Mouse (Mus musculus) limb, embryonic 10.5 days (tissue): ENCODE results near the gene Acbd3. TPM values are rescaled to one million over a fixed set of nuclear protein-coding genes. Genes with fewer than 3 reads are reported as not detected.
A peak's percentile ranks its signal among the peaks of the same experiment; 100 is the strongest.

ENCODE experiments used
- DNase-seq: peaks from one replicate; pipeline ENCODE4 v3.0.0-alpha.2; 2017; ENCODE audit warnings: low spot score
- H3K27ac ChIP-seq: fragments of 300-500 bp; sonication (generic); 2 replicates; pipeline ENCODE4 v1.5.1; 2016; ENCODE audit warnings: mild to moderate bottlenecking
- H3K27me3 ChIP-seq: fragments of 300-500 bp; sonication (generic); 2 replicates; pipeline ENCODE4 v1.6.1; 2016; ENCODE audit warnings: low read depth, mild to moderate bottlenecking; ENCODE audit not compliant: poor library complexity, severe bottlenecking
- H3K36me3 ChIP-seq: fragments of 300-500 bp; sonication (generic); 2 replicates; pipeline ENCODE4 v1.6.1; 2016; ENCODE audit warnings: mild to moderate bottlenecking, moderate library complexity
- H3K4me1 ChIP-seq: fragments of 300-500 bp; sonication (generic); 2 replicates; pipeline ENCODE4 v1.6.1; 2016
- H3K4me3 ChIP-seq: fragments of 300-500 bp; sonication (generic); 2 replicates; pipeline ENCODE4 v1.5.1; 2016; ENCODE audit warnings: mild to moderate bottlenecking, moderate library complexity
- H3K9me3 ChIP-seq: fragments of 300-500 bp; sonication (generic); replicated peaks from 2 replicates; pipeline ENCODE4 v1.6.1; 2016; ENCODE audit warnings: mild to moderate bottlenecking
- WGBS: fragments of 180-500 bp; shearing (Covaris S2); methylation state at CpG from one replicate; pipeline ENCODE4 v1.1.7; 2016; 5-methylcytosine and 5-hydroxymethylcytosine counted together
- polyA plus RNA-seq: library from polyadenylated mRNA; unstranded; fragments of >200 nt; fragmentation: Nextera tagmentation; extraction: Ambion mirVana; gene quantifications from 2 replicates; pipeline ENCODE4 v1.2.1, GENCODE M21; 2016

The Acbd3 gene
- polyA plus RNA-seq: 17.0 and 19.2 TPM in 2 replicates

- peaks cover 24% of the 10 kb centered on the region for H3K4me1 ChIP-seq
- H3K4me3 ChIP-seq: peak within 1 kb of the TSS; percentile 100
- under 1% methylated on average over 51 of the region's 52 CpGs for WGBS
- H3K27me3 ChIP-seq: no peaks in the 10 kb centered on the region
- H3K27ac ChIP-seq: peak within 1 kb of the TSS; percentile 98
- no peaks in the 10 kb centered on the region for H3K36me3 ChIP-seq
- DNase-seq: peak; percentile 96
- H3K9me3 ChIP-seq: no peaks in the 10 kb centered on the region
Observed at GRCm38 (mm10) chr1:180725704-180726179, at the start of gene Acbd3. Gene Acbd3 (plus strand): TSS chr1:180726043.

- WGBS: 89% methylated on average over 7 of the region's 7 CpGs
- DNase-seq: no peak
- H3K4me1 ChIP-seq: peaks cover 2% of the 10 kb centered on the region
- H3K4me3 ChIP-seq: no peak overlapping the region
- peaks cover 62% of the 10 kb centered on the region for H3K36me3 ChIP-seq
- H3K27ac ChIP-seq: no peak overlapping the region
- peaks cover 23% of the 10 kb centered on the region for H3K27me3 ChIP-seq
- no peaks in the 10 kb centered on the region for H3K9me3 ChIP-seq
Observed at GRCm38 (mm10) chr1:180691284-180691683, 34.6 kb upstream of the Acbd3 start.

- DNase-seq: peak; percentile 62
- Histone ChIP-seq H3K27me3 (peaks cover 65% of the 10 kb centered on the region), H3K4me1 (peaks cover 14% of the 10 kb centered on the region), H3K4me3 (peak within 1 kb of the TSS; percentile 59), H3K36me3 (peaks cover 11% of the 10 kb centered on the region), H3K27ac (peak within 1 kb of the TSS; percentile 46; the same call in 1 of the 2 replicates), H3K9me3 (no peaks in the 10 kb centered on the region)
- WGBS: 1% methylated on average over 79 of the region's 79 CpGs
Observed at GRCm38 (mm10) chr1:180696626-180697352, 29.1 kb upstream of the Acbd3 start, which contains the start of gene Mixl1. Gene Mixl1 (minus strand): TSS chr1:180697034.

DNA sequence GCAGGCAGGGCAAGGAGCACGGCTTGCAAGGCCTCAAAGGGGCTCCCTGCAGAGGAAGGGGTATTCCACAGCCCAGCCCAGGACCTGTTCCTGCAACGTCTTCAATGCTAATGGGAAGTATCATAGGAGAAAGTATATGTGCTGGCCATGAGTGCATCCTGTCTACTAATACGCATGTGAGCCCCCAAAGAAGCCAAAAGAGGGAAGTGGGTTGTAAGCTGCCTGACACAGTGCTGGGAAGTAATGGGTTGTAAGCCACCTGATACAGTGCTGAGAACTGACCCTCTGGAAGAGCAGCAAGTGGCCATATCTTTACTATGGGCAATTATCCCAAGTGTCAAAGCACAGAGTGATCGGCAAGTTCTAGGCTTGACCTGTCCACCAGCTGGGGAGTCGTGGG lies 27.8 kb upstream of the Acbd3 start:
- H3K27ac ChIP-seq: no peak overlapping the region
- H3K27me3 ChIP-seq: peaks cover 65% of the 10 kb centered on the region
- no peaks in the 10 kb centered on the region for H3K9me3 ChIP-seq
- WGBS: 42% methylated on average over 5 of the region's 5 CpGs
- no peak overlapping the region for H3K4me3 ChIP-seq
- H3K4me1 ChIP-seq: peaks cover 19% of the 10 kb centered on the region
- H3K36me3 ChIP-seq: no peaks in the 10 kb centered on the region
- peak; percentile 33 for DNase-seq

GRCm38 (mm10) chr1:180703400-180703799 lies 22.4 kb upstream of the Acbd3 start:
- WGBS: 40% methylated on average over 6 of the region's 6 CpGs
- no peak for DNase-seq

GRCm38 (mm10) chr1:180707368-180707767 lies 18.5 kb upstream of the Acbd3 start:
- H3K27ac ChIP-seq: no peak overlapping the region
- H3K27me3 ChIP-seq: 0 out of 2 replicates have a peak, but pooled peaks cover 7% of the 10 kb centered on the region
- H3K4me1 ChIP-seq: peaks cover 20% of the 10 kb centered on the region
- no peak overlapping the region for H3K4me3 ChIP-seq
- DNase-seq: no peak
- H3K36me3 ChIP-seq: no peaks in the 10 kb centered on the region
- H3K9me3 ChIP-seq: no peaks in the 10 kb centered on the region
- WGBS: 35% methylated on average over 3 of the region's 3 CpGs

More at GRCm38 (mm10) chr1:180703400-180703799, 22.4 kb upstream of the Acbd3 start:
- H3K4me1 ChIP-seq: peaks cover 16% of the 10 kb centered on the region
- no peaks in the 10 kb centered on the region for H3K9me3 ChIP-seq
- no peak overlapping the region for H3K4me3 ChIP-seq
- H3K27ac ChIP-seq: no peak overlapping the region
- H3K36me3 ChIP-seq: no peaks in the 10 kb centered on the region
- peaks cover 21% of the 10 kb centered on the region for H3K27me3 ChIP-seq

DNA sequence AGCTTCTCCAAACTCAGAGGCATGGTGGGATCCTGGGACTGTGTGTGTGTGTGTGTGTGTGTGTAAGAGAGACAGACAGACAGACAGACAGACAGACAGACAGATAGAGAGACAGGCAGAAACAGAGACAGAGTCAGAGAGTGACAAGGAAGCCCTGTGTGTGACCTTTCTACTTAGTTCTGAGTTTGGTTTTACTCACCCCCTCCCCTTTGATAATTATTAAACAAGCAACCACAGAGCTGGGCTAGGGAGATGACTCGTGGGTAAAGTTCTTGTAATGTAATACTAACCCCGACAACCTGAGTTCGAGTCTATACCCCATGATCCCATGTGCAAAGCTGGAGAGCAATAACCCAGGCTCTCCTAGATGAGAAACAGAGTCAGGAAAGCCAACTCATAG lies 18.0 kb upstream of the Acbd3 start:
- H3K4me1 ChIP-seq: peaks cover 17% of the 10 kb centered on the region
- 76% methylated on average over 3 of the region's 3 CpGs for WGBS

DNA sequence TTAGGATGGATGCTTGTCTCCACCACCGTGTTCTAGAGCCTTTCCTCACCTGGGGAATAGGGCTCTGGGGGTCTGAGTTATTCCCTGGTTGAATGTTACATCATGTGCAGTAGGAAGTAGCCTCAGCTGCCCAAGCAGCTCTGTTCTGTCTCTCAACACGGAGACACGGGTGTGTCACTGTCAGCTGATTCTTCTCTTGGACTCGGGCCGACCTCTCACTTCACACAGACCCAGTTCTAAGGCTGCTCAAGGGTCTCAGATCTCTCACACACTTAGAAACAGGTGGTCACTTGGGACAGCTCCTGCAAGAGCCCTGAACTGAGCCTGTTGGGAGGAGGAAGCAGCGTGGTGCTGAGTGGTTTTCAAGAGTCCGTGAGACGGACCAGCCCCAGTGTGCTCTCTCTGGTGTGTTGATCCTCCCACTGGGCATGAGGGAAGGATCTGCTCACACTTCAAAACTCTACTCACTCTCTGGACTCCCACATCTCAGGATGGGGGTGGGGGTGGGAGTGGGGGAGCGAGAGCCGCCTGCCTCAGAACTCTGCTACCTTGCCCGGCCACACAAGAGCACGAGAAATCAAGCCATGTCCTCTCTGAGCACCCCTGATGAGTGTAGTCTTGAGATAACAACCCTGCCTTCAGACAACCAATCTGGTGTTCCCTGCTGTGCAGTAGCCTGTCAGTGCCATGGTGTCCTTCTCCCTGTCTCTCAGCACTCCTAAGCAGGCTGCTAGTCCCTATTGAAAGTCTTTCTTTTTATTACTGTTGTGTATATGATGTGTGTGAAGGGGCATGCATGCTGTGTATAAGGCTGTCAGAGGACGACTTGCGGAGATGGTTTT lies 16.7 kb upstream of the Acbd3 start:
- 61% methylated on average over 14 of the region's 14 CpGs for WGBS
- Histone ChIP-seq H3K27ac (no peak overlapping the region), H3K4me1 (peaks cover 9% of the 10 kb centered on the region; the same call in 1 of the 2 replicates)

More for the DNA sequence above, 18.0 kb upstream of the Acbd3 start:
- Histone ChIP-seq H3K27me3 (0 out of 2 replicates have a peak, but pooled peaks cover 7% of the 10 kb centered on the region), H3K36me3 (no peaks in the 10 kb centered on the region), H3K9me3 (no peaks in the 10 kb centered on the region), H3K27ac (no peak overlapping the region), H3K4me3 (no peak overlapping the region)
- no peak for DNase-seq

DNA sequence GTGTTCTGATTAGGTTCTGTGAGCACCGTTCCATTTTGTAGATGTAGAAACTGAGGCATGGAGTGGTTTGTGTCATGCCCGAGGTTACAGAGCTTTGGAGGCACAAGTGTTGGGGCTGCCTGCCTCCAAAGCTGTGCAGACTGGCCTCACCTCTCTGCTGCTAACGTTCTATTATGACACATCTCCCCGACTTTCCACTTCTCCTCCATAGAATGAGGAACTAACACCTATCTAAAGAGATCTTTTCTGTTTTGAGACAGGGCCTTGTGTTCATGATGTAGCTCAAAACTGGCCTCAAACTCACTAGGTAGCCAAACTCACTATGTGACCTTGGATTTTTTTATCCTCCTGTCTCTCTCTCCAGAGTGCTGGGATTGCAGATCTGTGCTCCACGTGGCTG lies 7.1 kb upstream of the Acbd3 start:
- Histone ChIP-seq H3K27ac (no peak overlapping the region), H3K36me3 (no peaks in the 10 kb centered on the region), H3K4me3 (no peak overlapping the region), H3K27me3 (no peaks in the 10 kb centered on the region), H3K9me3 (no peaks in the 10 kb centered on the region), H3K4me1 (no peaks in the 10 kb centered on the region)
- no peak for DNase-seq
- WGBS: 79% methylated on average over 5 of the region's 5 CpGs

More for the DNA sequence above, 16.7 kb upstream of the Acbd3 start:
- Histone ChIP-seq H3K27me3 (0 out of 2 replicates have a peak, but pooled peaks cover 7% of the 10 kb centered on the region), H3K9me3 (no peaks in the 10 kb centered on the region), H3K4me3 (no peak overlapping the region), H3K36me3 (no peaks in the 10 kb centered on the region)
- no peak for DNase-seq

DNA sequence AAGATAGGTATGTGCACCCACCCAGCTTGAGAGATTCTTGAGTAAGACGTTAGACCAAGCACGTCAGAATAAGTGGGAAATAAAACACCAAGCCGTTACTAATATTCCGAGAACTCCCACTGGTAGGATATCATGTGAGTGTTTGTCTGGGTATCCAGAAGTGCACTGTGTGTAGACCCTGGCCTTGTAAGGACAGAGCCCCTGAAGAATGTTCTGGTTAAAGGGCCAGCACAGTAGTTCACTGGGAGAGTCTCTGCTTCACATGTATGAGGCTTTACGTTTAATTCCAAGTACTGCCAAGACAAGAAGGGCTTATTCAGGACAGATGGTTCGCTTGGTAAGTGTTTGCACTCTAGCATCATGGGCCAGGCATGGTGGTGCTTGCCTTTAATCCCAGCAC lies 6.4 kb upstream of the Acbd3 start:
- Histone ChIP-seq H3K36me3 (no peaks in the 10 kb centered on the region), H3K4me1 (no peaks in the 10 kb centered on the region), H3K4me3 (no peak overlapping the region), H3K27me3 (no peaks in the 10 kb centered on the region), H3K27ac (no peak overlapping the region), H3K9me3 (no peaks in the 10 kb centered on the region)
- 91% methylated on average over 6 of the region's 6 CpGs for WGBS
- no peak for DNase-seq

DNA sequence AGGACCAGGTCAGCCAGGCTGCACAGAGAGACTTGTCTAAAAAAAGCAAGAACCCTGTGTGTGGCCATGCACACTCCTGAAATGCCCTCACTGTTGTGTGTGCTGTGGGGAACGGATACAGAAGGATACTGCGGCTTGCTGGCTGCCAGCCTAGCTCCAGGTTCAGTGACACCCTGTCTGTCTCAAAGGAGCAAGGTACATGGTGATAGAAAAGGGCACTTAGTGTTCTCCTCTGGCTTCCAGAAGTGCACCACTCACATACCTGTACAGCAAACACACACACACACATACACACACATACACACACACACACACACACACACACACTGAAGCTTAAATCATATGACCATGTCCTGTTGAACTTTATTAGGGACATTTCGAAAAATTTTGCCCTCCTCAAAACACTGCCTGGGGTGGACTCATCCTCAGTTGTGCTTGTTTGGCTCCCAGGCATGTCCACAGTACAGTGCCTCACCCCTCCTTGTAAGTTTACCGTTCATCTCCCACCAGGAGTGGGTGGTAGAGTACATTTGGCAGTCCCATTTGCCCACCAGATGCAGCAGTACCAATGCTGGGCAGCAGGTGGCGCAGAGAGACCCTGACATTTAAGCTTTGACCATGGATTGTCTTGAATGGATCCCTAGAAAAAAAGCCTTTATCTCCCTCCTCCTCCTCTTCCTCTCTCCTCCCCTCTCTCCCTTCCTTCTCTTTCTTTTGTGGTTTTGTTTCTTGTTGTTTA lies 5.7 kb upstream of the Acbd3 start:
- H3K9me3 ChIP-seq: no peaks in the 10 kb centered on the region
- WGBS: 47% methylated on average over 5 of the region's 5 CpGs
- peak; percentile 91 for DNase-seq
- no peak overlapping the region for H3K4me3 ChIP-seq
- no peaks in the 10 kb centered on the region for H3K36me3 ChIP-seq
- no peaks in the 10 kb centered on the region for H3K27me3 ChIP-seq
- no peak overlapping the region for H3K27ac ChIP-seq
- peaks cover 3% of the 10 kb centered on the region for H3K4me1 ChIP-seq

DNA sequence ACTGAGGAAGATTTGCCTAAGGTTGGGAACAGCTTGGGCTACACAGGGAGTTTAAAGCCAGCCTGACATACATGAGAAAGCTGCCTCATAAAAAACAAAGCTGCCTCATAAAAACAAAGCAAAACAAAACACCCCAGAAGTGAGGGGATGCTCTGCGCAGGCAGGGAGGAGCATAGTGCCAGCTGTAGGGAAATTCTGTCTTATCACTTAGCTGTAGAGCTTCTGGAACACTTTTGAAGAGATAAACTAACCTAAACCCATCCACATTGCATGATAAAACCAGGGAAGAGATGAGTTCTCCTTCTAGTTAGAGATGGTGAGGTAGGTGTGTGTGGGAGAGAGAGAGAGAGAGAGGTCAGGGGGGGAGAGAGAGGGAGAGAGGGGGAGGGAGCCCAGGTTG lies 3.2 kb upstream of the Acbd3 start:
- Histone ChIP-seq H3K27ac (no peak overlapping the region), H3K27me3 (no peaks in the 10 kb centered on the region), H3K9me3 (no peaks in the 10 kb centered on the region), H3K4me1 (peaks cover 20% of the 10 kb centered on the region), H3K4me3 (no peak overlapping the region), H3K36me3 (no peaks in the 10 kb centered on the region)
- 87% methylated on average over 1 of the region's 1 CpGs for WGBS
- no peak for DNase-seq
